Mouse (Mus musculus) limb, embryonic 12.5 days (tissue): Measurements from ENCODE around the gene Gls. TPM values are rescaled to one million over a fixed set of nuclear protein-coding genes. Genes with fewer than 3 reads are reported as not detected.

Experiments used
- ATAC-seq: fragments of 200-750 bp; cut with Nextera tagmentation; 2 replicates; pipeline ENCODE4 v1.8.0; 2017; ENCODE audit warnings: low read depth, moderate TSS enrichment; ENCODE audit not compliant: insufficient number of reproducible peaks, insufficient read depth, low FRiP score, low TSS enrichment
- H3K27ac ChIP-seq: fragments of 300-500 bp; sonication (generic); 2 replicates; pipeline ENCODE4 v1.5.1; 2016; ENCODE audit warnings: mild to moderate bottlenecking, moderate library complexity
- H3K27me3 ChIP-seq: fragments of 300-500 bp; sonication (generic); 2 replicates; pipeline ENCODE4 v1.6.1; 2016; ENCODE audit warnings: mild to moderate bottlenecking, moderate library complexity
- H3K36me3 ChIP-seq: fragments of 300-500 bp; sonication (generic); 2 replicates; pipeline ENCODE4 v1.6.1; 2016; ENCODE audit warnings: mild to moderate bottlenecking, moderate library complexity
- H3K4me1 ChIP-seq: fragments of 300-500 bp; sonication (generic); replicated peaks from 2 replicates; pipeline ENCODE4 v1.6.1; 2016
- H3K4me2 ChIP-seq: fragments of 300-500 bp; sonication (generic); 2 replicates; pipeline ENCODE4 v1.6.1; 2016; ENCODE audit warnings: mild to moderate bottlenecking, moderate library complexity
- H3K4me3 ChIP-seq: fragments of 300-500 bp; sonication (generic); replicated peaks from 2 replicates; pipeline ENCODE4 v1.5.1; 2016; ENCODE audit warnings: mild to moderate bottlenecking
- H3K9ac ChIP-seq: fragments of 300-500 bp; sonication (generic); replicated peaks from 2 replicates; pipeline ENCODE4 v1.6.1; 2016; ENCODE audit warnings: mild to moderate bottlenecking, moderate library complexity
- H3K9me3 ChIP-seq: fragments of 300-500 bp; sonication (generic); 2 replicates; pipeline ENCODE4 v1.6.1; 2016; ENCODE audit warnings: mild to moderate bottlenecking, moderate library complexity
- WGBS: fragments of 180-500 bp; shearing (Covaris S2); methylation state at CpG from one replicate; pipeline ENCODE4 v1.1.7; 2016; 5-methylcytosine and 5-hydroxymethylcytosine counted together
- polyA plus RNA-seq: library from polyadenylated mRNA; unstranded; fragments of >200 nt; fragmentation: Nextera tagmentation; extraction: Ambion mirVana; gene quantifications from 2 replicates; pipeline ENCODE4 v1.2.1, GENCODE M21; 2016

The Gls gene
- polyA plus RNA-seq, 1 experiment from 2014 or later, result 35.6 TPM

- Histone ChIP-seq H3K4me1 (0 out of 2 replicates have a peak, but pooled peaks cover 7% of the 10 kb centered on the region), H3K4me2 (no peak overlapping the region), H3K4me3 (no peak overlapping the region), H3K36me3 (no peaks in the 10 kb centered on the region), H3K9me3 (no peaks in the 10 kb centered on the region), H3K27me3 (no peaks in the 10 kb centered on the region), H3K9ac (no peak overlapping the region), H3K27ac (no peak overlapping the region)
- ATAC-seq, result no peak
- WGBS, result 69% methylated on average over 3 of the region's 3 CpGs
These were observed 31.3 kb upstream of the Gls start for GRCm38 (mm10) chr1:52264290-52264689.

- Histone ChIP-seq H3K9ac (no peak overlapping the region), H3K27ac (no peak overlapping the region), H3K4me3 (no peak overlapping the region), H3K9me3 (no peaks in the 10 kb centered on the region), H3K27me3 (no peaks in the 10 kb centered on the region), H3K4me1 (0 out of 2 replicates have a peak, but pooled peaks cover 8% of the 10 kb centered on the region), H3K4me2 (no peak overlapping the region), H3K36me3 (no peaks in the 10 kb centered on the region)
- 91% methylated on average over 4 of the region's 4 CpGs for WGBS
- no peak for ATAC-seq
These were observed 27.5 kb upstream of the Gls start for GRCm38 (mm10) chr1:52260354-52261090.

GRCm38 (mm10) chr1:52258006-52258749 lies 25.1 kb upstream of the Gls start:
- WGBS, result 80% methylated on average over 9 of the region's 9 CpGs
- H3K27ac ChIP-seq, result no peak overlapping the region
- H3K4me1 ChIP-seq, result peaks cover 17% of the 10 kb centered on the region
- ATAC-seq, result no peak
- no peaks in the 10 kb centered on the region for H3K36me3 ChIP-seq
- H3K9me3 ChIP-seq, result no peaks in the 10 kb centered on the region
- H3K27me3 ChIP-seq, result no peaks in the 10 kb centered on the region
- H3K9ac ChIP-seq, result no peak overlapping the region
- H3K4me3 ChIP-seq, result no peak overlapping the region
- no peak overlapping the region for H3K4me2 ChIP-seq

GRCm38 (mm10) chr1:52256916-52257315 lies 23.9 kb upstream of the Gls start:
- Histone ChIP-seq H3K9me3 (no peaks in the 10 kb centered on the region), H3K4me3 (no peak overlapping the region), H3K4me2 (no peak overlapping the region), H3K4me1 (peaks cover 17% of the 10 kb centered on the region), H3K36me3 (no peaks in the 10 kb centered on the region), H3K27me3 (no peaks in the 10 kb centered on the region), H3K27ac (no peak overlapping the region), H3K9ac (no peak overlapping the region)
- ATAC-seq, result no peak
- WGBS, result 69% methylated on average over 4 of the region's 4 CpGs

- Histone ChIP-seq H3K36me3 (no peaks in the 10 kb centered on the region), H3K4me2 (no peak overlapping the region), H3K9ac (no peak overlapping the region), H3K27ac (no peak overlapping the region), H3K4me1 (peaks cover 19% of the 10 kb centered on the region), H3K27me3 (no peaks in the 10 kb centered on the region), H3K9me3 (no peaks in the 10 kb centered on the region), H3K4me3 (no peak overlapping the region)
- 73% methylated on average over 4 of the region's 4 CpGs for WGBS
- ATAC-seq, result no peak
These were observed 23.2 kb upstream of the Gls start for GRCm38 (mm10) chr1:52256194-52256593.

DNA sequence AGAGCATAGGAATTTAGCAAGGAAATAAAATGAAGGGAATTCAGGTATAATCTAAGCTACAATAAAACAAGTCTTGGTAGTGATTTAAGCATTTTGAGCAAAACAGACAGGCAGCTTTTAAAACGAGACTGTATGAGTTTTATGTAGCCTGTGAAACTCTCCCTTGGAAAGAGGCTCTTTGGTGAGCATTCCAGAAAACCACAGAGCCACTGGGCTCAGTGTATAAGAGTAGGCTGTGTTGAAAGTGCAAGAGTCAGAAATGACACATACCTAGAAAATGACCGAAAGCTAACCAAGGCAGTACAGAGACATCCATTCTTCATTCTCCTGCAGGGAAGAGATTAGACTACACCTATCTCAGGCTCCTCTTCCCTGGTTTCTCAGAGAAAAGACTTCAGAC lies 21.4 kb upstream of the Gls start:
- Histone ChIP-seq H3K9ac (no peak overlapping the region), H3K4me1 (peaks cover 19% of the 10 kb centered on the region), H3K4me3 (no peak overlapping the region), H3K9me3 (no peaks in the 10 kb centered on the region), H3K27ac (peak overlapping the region; percentile 50; the same call in 1 of the 2 replicates), H3K4me2 (no peak overlapping the region), H3K36me3 (no peaks in the 10 kb centered on the region), H3K27me3 (no peaks in the 10 kb centered on the region)
- 45% methylated on average over 2 of the region's 2 CpGs for WGBS
- ATAC-seq, result no peak

DNA sequence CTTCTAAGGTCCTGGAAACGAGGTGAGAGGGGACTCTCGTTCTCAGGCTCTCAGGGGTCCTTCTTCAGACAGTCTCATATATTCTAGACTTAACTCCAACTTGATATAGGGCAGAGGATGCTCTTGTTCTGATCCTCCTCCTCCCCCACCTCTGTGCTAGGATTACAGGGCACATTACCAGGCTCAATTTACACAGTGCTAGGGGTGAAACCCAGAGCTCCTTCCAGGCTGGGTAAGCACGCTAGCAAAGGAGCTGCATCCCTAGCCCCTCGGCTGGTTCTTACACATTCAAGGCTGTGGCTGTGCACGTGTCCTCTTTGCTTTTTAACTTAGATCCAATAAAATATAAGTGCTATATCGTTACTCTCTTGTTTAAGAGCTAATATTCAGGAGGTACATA lies 20.4 kb upstream of the Gls start:
- peaks cover 14% of the 10 kb centered on the region for H3K4me1 ChIP-seq
- H3K9me3 ChIP-seq, result no peaks in the 10 kb centered on the region
- no peaks in the 10 kb centered on the region for H3K27me3 ChIP-seq
- H3K4me3 ChIP-seq, result no peak overlapping the region
- H3K27ac ChIP-seq, result no peak overlapping the region
- H3K36me3 ChIP-seq, result no peaks in the 10 kb centered on the region
- H3K4me2 ChIP-seq, result no peak overlapping the region
- H3K9ac ChIP-seq, result no peak overlapping the region
- WGBS, result 58% methylated on average over 6 of the region's 6 CpGs
- no peak for ATAC-seq

DNA sequence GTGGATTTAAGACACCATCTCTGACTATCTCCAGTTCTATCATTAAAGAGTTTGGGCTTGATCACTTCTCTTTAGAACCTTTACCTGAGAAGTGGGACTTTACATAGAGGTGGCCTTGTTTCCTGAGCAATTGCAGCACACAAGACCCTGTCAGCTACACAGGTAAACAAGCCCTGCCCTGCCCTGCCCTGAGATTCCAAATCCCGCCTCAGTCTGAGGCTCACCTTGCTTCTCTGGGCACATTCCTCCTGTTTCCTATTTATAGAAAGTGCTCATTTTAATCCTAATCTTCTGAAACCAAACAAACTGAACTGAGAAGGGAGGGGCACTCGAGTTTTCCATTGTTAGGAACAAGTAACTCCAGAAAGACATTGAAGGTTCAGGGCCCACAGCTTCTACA lies 19.4 kb upstream of the Gls start:
- H3K9ac ChIP-seq, result no peak overlapping the region
- no peak for ATAC-seq
- WGBS, result 79% methylated on average over 2 of the region's 2 CpGs
- no peak overlapping the region for H3K4me2 ChIP-seq
- no peaks in the 10 kb centered on the region for H3K9me3 ChIP-seq
- no peaks in the 10 kb centered on the region for H3K27me3 ChIP-seq
- H3K36me3 ChIP-seq, result no peaks in the 10 kb centered on the region
- H3K27ac ChIP-seq, result no peak overlapping the region
- H3K4me3 ChIP-seq, result no peak overlapping the region
- H3K4me1 ChIP-seq, result peaks cover 14% of the 10 kb centered on the region

DNA sequence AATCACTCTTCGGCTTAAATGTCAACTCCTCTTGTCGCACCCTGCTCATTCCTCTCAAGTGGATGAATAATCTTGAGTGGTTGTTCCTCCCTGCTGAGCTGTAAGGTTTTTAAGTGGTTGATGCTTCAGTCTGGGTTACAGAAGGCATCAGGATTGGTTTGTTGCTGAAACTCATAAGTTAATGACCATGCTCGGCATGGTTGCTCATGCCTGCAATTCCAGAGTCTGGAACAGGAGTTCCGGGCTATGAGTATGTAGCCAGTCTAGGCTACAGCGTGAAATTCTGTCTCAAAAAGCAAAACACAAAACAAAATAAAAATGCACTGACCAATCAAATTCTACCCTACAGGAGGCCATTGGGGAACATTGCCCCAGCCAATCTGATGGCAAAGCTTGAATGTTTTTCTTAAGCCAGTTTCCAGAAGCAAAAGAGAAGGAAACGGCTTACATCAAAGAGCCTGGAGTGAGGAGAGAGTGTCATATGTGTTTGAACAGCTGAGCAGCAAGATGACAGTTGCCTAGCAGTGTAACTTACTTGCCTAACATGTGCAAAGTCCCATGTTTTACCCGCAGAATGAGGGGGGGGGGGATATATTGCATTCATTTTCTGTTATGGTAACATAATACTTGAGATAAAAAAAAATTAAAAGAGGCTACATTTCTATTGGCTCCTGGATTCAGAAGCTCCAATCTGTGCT lies 18.2 kb upstream of the Gls start:
- no peak overlapping the region for H3K4me3 ChIP-seq
- WGBS, result 67% methylated on average over 7 of the region's 7 CpGs
- no peaks in the 10 kb centered on the region for H3K27me3 ChIP-seq
- H3K4me2 ChIP-seq, result no peak overlapping the region
- H3K4me1 ChIP-seq, result peaks cover 14% of the 10 kb centered on the region
- H3K9me3 ChIP-seq, result no peaks in the 10 kb centered on the region
- no peak for ATAC-seq
- no peak overlapping the region for H3K27ac ChIP-seq
- H3K9ac ChIP-seq, result no peak overlapping the region
- no peaks in the 10 kb centered on the region for H3K36me3 ChIP-seq

DNA sequence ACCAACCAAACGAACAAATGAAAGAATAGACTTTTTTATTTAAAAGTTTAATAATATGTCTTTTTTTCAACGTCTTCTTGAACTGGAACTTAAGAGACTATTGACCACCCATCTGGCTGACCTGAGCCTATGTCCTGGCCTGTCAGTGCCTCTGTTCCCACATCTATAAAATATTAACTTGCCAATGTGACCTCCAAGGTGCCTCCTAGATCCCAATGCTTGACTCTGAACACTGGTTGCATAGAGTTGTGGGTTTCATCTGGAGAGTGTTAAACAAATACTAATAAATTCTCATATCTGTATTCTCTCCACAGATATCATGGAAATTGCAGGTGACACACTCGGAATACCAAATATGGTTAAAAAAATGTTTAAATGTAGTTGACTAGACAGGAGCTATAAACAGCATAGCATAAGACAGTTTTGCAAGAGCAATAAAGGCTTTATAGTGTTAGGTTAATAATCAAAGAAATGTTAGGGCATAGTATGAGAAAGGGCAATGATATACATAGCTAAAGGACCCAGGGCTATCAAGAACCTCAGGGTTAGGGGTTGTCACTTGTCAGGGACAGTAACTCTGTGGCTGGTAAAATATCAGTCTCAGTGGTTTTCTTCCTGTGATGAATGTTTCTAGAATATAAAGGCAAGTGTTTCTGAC lies 16.0 kb upstream of the Gls start:
- WGBS, result 81% methylated on average over 3 of the region's 3 CpGs

DNA sequence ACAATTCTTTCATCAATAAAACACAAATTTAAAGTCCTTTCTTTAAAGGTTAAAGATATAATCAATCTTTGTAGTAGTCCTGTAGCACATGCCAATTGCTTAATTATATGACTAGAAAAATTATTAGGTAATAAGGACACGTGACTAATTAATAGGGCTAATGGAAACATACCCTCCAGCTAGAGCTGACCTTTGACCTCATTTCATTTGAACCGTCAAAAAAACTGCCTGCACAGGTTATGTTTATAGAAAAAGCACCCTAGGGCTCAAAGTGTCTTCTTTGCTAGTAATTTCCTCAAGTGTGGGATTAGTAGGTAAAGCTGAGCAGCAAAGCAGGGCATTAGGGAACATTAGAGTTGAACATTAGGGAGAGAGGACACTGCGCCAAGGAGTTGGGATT lies 9.2 kb upstream of the Gls start:
- Histone ChIP-seq H3K4me1 (0 out of 2 replicates have a peak, but pooled peaks cover 3% of the 10 kb centered on the region), H3K27me3 (no peaks in the 10 kb centered on the region), H3K36me3 (no peaks in the 10 kb centered on the region), H3K9ac (no peak overlapping the region), H3K27ac (no peak overlapping the region), H3K4me3 (no peak overlapping the region), H3K9me3 (no peaks in the 10 kb centered on the region), H3K4me2 (no peak overlapping the region)
- 27% methylated on average over 3 of the region's 3 CpGs for WGBS
- no peak for ATAC-seq

More for the DNA sequence above, 16.0 kb upstream of the Gls start:
- Histone ChIP-seq H3K4me1 (peaks cover 13% of the 10 kb centered on the region), H3K36me3 (no peaks in the 10 kb centered on the region), H3K4me3 (no peak overlapping the region), H3K27ac (no peak overlapping the region), H3K4me2 (no peak overlapping the region), H3K9ac (no peak overlapping the region), H3K9me3 (no peaks in the 10 kb centered on the region), H3K27me3 (no peaks in the 10 kb centered on the region)
- ATAC-seq, result no peak
